Mouse (Mus musculus): ENCODE measurements around the gene Fgfr3. TPM values are rescaled to one million over a fixed set of nuclear protein-coding genes. Genes with fewer than 3 reads are reported as not detected.

The Fgfr3 gene
- polyA plus RNA-seq, 1 experiment from 2014 or later, result 23.1 TPM

DNA sequence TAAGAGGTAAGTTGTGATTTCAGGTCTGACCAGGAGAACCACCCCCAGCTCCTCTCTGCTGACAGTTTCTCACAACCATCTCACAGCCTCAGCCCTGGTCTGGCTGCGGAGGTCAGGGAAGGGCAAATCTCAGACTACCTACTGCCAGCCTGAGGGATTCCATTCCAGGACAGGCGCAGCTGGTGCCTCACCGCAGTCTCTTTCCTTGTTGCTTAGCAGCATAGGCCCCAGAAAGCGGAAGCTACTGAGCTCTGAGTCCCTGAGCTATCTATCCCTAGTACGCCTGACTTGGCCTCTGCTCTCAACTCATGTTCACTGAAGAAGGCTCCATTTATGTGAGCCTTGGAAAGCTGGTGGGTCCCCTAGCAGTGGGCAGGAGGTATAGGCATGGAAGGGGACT lies 3.0 kb upstream of the Fgfr3 start:
- Histone ChIP-seq H3K27ac (replicated peaks; ENCODE audit: low read depth, low read length) (no peak overlapping the region), H3K36me3 (ENCODE audit: control insufficient read depth, insufficient read depth, low read length) (no peaks in the 10 kb centered on the region), H3K9me3 (ENCODE audit: control insufficient read depth, low read length) (no peaks in the 10 kb centered on the region), H3K4me3 (ENCODE audit: low read depth, low read length) (no peak overlapping the region), H3K27me3 (replicated peaks; ENCODE audit: control insufficient read depth, insufficient read depth, low read length) (peaks cover 11% of the 10 kb centered on the region; the same call in 1 of the 2 replicates), H3K4me1 (ENCODE audit: control insufficient read depth, insufficient read depth, low read length) (peaks cover 3% of the 10 kb centered on the region; the same call in 1 of the 2 replicates), H3K4me2 (ENCODE audit: low read depth, low read length) (no peak overlapping the region), H3K9ac (ENCODE audit: low read depth, low read length) (no peak overlapping the region)
- no peak for ATAC-seq (ENCODE audit: low read depth)
- 62% methylated on average over 5 of the region's 5 CpGs for WGBS
- DNase-seq (ENCODE audit: low spot score), result no peak

DNA sequence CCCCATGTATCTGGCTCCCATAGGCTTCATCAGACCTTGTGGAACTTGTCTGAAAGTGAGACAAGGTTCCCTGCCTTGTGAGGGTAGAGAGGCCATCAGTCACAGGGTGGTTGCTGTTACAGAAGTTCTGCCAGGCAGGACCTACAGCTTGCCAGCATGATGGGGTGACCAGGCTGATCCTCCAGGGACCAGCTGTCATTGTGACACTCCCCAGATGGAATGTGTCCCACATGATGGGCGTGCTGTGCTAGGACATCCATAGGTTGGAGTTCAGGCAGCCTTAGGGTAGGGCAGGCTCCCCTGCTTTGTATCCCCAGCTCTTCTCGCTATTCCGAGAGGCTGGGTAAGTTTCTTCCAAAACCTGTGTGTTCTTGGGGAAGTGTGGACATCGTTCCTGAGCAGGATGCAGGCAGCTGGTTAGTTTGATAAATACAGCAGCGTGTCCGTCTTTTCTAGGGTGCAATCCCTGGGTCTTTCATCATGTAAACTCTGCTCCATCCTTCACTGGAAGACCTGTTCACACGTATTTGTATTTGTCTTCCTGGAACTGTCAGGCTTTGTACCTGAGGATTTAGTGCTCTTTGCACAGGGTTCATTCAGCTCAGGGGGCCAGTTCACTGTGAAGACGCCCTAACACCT lies 503 bp upstream of the Fgfr3 start:
- Histone ChIP-seq H3K9ac (ENCODE audit: low read depth, low read length) (no peak overlapping the region; the same call in 1 of the 2 replicates), H3K36me3 (ENCODE audit: control insufficient read depth, insufficient read depth, low read length) (no peaks in the 10 kb centered on the region), H3K27ac (replicated peaks; ENCODE audit: low read depth, low read length) (0 out of 2 replicates have a peak overlapping the region, but pooled peaks have one; percentile 15), H3K4me3 (ENCODE audit: low read depth, low read length) (peak overlapping the region; percentile 79), H3K9me3 (ENCODE audit: control insufficient read depth, low read length) (no peaks in the 10 kb centered on the region), H3K27me3 (replicated peaks; ENCODE audit: control insufficient read depth, insufficient read depth, low read length) (peaks cover 28% of the 10 kb centered on the region), H3K4me2 (ENCODE audit: low read depth, low read length) (peak overlapping the region; percentile 97), H3K4me1 (ENCODE audit: control insufficient read depth, insufficient read depth, low read length) (peaks cover 3% of the 10 kb centered on the region; the same call in 1 of the 2 replicates)
- DNase-seq (ENCODE audit: low spot score), result no peak
- no peak for ATAC-seq (ENCODE audit: low read depth)
- WGBS, result 12% methylated on average over 8 of the region's 8 CpGs

DNA sequence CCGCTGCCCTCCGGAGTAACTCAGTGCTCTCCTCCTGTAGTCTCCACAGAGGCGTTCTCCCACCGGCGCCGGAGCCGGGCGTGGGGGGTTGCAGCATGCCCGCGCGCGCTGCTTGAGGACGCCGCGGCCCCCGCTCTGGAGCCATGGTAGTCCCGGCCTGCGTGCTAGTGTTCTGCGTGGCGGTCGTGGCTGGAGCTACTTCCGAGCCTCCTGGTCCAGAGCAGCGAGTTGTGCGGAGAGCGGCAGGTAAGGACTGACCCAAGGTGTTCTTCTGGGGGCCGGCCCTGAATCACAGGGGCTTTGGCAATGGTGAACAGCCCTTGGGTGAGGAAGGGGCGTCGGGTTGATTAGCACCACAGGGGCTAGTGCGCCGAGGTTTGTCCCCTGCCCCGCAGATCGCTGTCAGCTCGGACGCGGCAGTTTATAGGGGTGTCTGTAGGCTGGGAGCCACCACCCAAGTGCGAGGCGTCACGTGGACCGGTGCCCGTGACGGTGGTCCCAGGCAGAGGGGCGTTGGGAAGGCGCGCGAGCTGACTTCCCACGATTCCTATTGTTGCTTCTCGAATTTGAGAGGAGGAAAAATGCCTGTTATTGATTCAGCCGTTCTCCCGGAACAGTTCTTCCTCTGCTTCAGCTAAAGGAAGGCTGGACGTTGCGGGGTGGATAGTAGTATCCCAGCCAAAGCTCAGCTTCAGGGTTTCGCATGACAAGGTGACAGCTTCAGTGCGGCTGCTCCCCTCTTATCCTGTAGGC lies 968 bp downstream of the Fgfr3 start:
- under 1% methylated on average over 38 of the region's 53 CpGs for WGBS
- ATAC-seq (ENCODE audit: low read depth) (no peak; the same call in 1 of the 2 replicates), DNase-seq (ENCODE audit: low spot score) (no peak)
- peaks cover 28% of the 10 kb centered on the region for H3K27me3 ChIP-seq (replicated peaks; ENCODE audit: control insufficient read depth, insufficient read depth, low read length)
- no peaks in the 10 kb centered on the region for H3K9me3 ChIP-seq (ENCODE audit: control insufficient read depth, low read length)
- no peaks in the 10 kb centered on the region for H3K4me1 ChIP-seq (ENCODE audit: control insufficient read depth, insufficient read depth, low read length)
- peak overlapping the region; percentile 72 for H3K27ac ChIP-seq (replicated peaks; ENCODE audit: low read depth, low read length)
- H3K9ac ChIP-seq (ENCODE audit: low read depth, low read length), result peak overlapping the region; percentile 83
- no peaks in the 10 kb centered on the region for H3K36me3 ChIP-seq (ENCODE audit: control insufficient read depth, insufficient read depth, low read length)
- peak overlapping the region; percentile 79 for H3K4me3 ChIP-seq (ENCODE audit: low read depth, low read length)
- H3K4me2 ChIP-seq (ENCODE audit: low read depth, low read length), result peak overlapping the region; percentile 97

DNA sequence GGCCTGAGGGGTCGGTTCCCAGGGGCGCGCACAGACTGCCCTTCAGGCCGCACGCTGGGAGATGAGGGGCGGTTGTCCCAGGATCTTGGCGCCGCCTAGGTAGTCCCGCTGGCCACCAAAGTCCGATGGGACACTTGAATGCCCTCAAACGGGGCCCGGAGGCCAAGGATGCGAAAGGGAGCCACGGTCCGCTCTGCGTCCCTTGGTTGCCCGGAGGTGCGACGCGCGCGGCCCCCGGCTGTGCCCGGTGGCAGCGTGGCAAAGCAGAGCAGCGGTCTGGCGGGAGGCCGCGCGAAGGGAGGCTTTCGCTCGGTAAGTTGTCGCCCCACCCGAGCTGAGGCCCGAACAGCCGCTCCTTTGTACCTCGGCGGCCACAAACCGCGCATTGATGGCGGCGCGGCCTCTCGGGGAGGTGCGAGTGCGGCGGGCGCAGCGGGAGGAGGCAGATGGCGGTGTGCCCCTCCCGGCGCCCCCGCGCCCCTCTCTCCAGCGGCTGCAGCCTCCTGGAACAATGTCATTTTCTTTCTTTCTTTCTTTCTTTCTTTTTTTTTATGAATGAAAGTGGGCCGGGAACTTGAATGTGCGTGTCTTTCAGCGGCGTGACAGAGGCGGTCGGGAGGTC lies 1.7 kb downstream of the Fgfr3 start:
- under 1% methylated on average over 37 of the region's 61 CpGs for WGBS

DNA sequence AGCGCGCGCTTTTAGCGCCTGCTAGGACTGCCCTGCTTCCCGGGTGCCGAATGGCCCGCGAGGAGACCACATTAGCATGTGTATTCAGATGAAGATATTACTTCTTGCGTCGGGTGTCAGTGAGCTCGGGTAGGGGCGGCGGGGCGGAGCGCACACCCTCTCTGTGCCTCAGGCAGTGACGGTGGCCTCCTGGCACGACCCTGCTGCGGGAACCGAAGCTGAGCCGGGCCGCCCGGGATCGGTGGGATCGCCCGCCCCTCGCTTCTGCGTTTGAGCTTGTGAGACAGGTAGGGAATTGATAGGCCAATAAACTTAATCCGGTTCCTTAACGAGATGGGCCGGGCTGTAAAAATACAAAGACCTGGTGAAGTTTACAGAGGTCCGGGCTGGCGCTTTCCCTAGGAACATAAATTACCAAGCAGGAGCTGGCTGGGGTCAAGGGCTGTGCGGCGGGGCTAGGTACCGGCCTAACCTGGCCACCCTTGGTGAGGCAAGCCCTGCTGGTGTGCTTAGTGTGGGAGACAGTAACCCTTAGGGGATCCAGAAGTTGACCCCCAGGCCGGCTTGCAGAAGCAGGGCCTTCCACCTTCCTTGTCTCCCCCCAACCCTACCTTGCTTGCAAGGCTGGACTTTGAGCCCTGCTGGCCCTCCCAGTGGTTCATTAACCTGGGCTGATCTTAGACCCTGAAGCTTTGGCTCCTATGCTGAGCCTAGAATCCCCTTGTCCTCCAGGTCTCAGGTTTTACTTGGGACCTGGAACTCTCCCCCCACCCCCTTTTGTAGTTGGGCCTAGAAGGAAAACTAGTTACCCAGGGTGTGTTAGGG lies 2.4 kb downstream of the Fgfr3 start:
- 5% methylated on average over 35 of the region's 36 CpGs for WGBS
- Histone ChIP-seq H3K4me2 (ENCODE audit: low read depth, low read length) (peak overlapping the region; percentile 97), H3K9ac (ENCODE audit: low read depth, low read length) (peak overlapping the region; percentile 83), H3K9me3 (ENCODE audit: control insufficient read depth, low read length) (no peaks in the 10 kb centered on the region), H3K27me3 (replicated peaks; ENCODE audit: control insufficient read depth, insufficient read depth, low read length) (peaks cover 28% of the 10 kb centered on the region), H3K4me3 (ENCODE audit: low read depth, low read length) (peak overlapping the region; percentile 79), H3K27ac (replicated peaks; ENCODE audit: low read depth, low read length) (no peak overlapping the region), H3K4me1 (ENCODE audit: control insufficient read depth, insufficient read depth, low read length) (no peaks in the 10 kb centered on the region), H3K36me3 (ENCODE audit: control insufficient read depth, insufficient read depth, low read length) (peaks cover 9% of the 10 kb centered on the region; the same call in 1 of the 2 replicates)
- no peak for ATAC-seq (ENCODE audit: low read depth)
- no peak for DNase-seq (ENCODE audit: low spot score)

More for the DNA sequence above, 1.7 kb downstream of the Fgfr3 start:
- Histone ChIP-seq H3K9me3 (ENCODE audit: control insufficient read depth, low read length) (no peaks in the 10 kb centered on the region), H3K27me3 (replicated peaks; ENCODE audit: control insufficient read depth, insufficient read depth, low read length) (peaks cover 28% of the 10 kb centered on the region), H3K36me3 (ENCODE audit: control insufficient read depth, insufficient read depth, low read length) (0 out of 2 replicates have a peak, but pooled peaks cover 2% of the 10 kb centered on the region), H3K27ac (replicated peaks; ENCODE audit: low read depth, low read length) (no peak overlapping the region; the same call in 1 of the 2 replicates), H3K4me2 (ENCODE audit: low read depth, low read length) (peak overlapping the region; percentile 97), H3K4me3 (ENCODE audit: low read depth, low read length) (peak overlapping the region; percentile 79), H3K4me1 (ENCODE audit: control insufficient read depth, insufficient read depth, low read length) (no peaks in the 10 kb centered on the region), H3K9ac (ENCODE audit: low read depth, low read length) (peak overlapping the region; percentile 83)
- DNase-seq (ENCODE audit: low spot score) (no peak), ATAC-seq (ENCODE audit: low read depth) (no peak)

DNA sequence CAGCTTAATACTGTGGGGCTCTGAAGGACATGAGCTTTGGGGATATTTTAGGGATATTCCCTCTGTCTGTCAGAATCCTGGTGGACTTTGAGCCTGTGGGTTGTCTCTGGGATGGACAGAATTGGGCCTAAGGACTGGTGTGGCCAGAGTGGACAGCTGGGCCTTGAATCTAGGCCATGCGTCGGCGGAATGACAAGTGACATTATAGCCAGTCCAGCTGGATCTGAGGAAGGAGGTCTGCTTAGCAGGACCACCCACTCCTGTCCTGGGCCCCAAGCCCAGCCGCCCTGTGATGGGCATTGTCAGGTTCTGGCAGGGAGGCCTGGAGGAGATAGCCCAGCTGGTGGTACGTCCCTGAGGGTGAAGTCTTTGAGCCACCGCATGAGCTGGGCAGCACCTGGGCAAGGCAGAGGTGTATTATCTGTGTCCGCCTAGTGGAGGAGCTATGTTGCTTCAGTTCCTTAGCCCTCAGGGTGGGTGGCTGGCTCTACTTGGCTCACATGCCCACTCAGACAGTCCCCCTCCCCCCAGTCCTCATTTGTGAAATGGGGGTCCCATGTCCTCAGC lies 4.7 kb downstream of the Fgfr3 start:
- H3K9ac ChIP-seq (ENCODE audit: low read depth, low read length), result no peak overlapping the region
- WGBS, result 77% methylated on average over 4 of the region's 7 CpGs
- H3K27ac ChIP-seq (replicated peaks; ENCODE audit: low read depth, low read length), result no peak overlapping the region
- 0 out of 2 replicates have a peak overlapping the region, but pooled peaks have one; percentile 2 for H3K4me2 ChIP-seq (ENCODE audit: low read depth, low read length)
- peaks cover 27% of the 10 kb centered on the region; the same call in 1 of the 2 replicates for H3K36me3 ChIP-seq (ENCODE audit: control insufficient read depth, insufficient read depth, low read length)
- peaks cover 28% of the 10 kb centered on the region for H3K27me3 ChIP-seq (replicated peaks; ENCODE audit: control insufficient read depth, insufficient read depth, low read length)
- H3K4me1 ChIP-seq (ENCODE audit: control insufficient read depth, insufficient read depth, low read length), result no peaks in the 10 kb centered on the region
- no peaks in the 10 kb centered on the region for H3K9me3 ChIP-seq (ENCODE audit: control insufficient read depth, low read length)
- no peak for ATAC-seq (ENCODE audit: low read depth)
- no peak overlapping the region for H3K4me3 ChIP-seq (ENCODE audit: low read depth, low read length)
- no peak for DNase-seq (ENCODE audit: low spot score)

DNA sequence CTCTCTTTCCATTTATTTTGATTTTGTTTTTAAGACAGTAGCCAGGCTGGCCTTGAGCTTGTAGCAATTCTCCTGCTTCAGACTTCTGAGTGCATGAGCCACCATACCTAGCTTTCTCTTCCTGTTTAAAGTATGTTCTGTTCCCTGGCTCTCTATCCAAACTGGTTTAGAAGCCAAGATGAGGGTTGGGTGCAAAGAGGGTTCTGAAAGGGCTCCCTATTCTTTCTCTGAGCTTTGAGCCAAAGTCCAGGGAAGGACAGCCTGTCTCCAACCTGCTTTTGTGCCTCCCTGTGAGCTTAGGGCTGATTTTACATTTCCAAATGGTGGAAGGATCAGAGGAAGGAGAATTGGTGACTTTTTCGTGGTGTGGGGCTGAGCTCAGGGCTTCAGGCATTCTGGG lies 5.4 kb downstream of the Fgfr3 start:
- peaks cover 34% of the 10 kb centered on the region; the same call in 1 of the 2 replicates for H3K36me3 ChIP-seq (ENCODE audit: control insufficient read depth, insufficient read depth, low read length)
- no peak overlapping the region for H3K9ac ChIP-seq (ENCODE audit: low read depth, low read length)
- H3K27me3 ChIP-seq (replicated peaks; ENCODE audit: control insufficient read depth, insufficient read depth, low read length), result peaks cover 28% of the 10 kb centered on the region
- WGBS, result 68% methylated on average over 1 of the region's 1 CpGs
- H3K4me1 ChIP-seq (ENCODE audit: control insufficient read depth, insufficient read depth, low read length), result no peaks in the 10 kb centered on the region
- H3K4me3 ChIP-seq (ENCODE audit: low read depth, low read length), result no peak overlapping the region
- H3K4me2 ChIP-seq (ENCODE audit: low read depth, low read length), result no peak overlapping the region
- DNase-seq (ENCODE audit: low spot score) (no peak), ATAC-seq (ENCODE audit: low read depth) (no peak)
- H3K9me3 ChIP-seq (ENCODE audit: control insufficient read depth, low read length), result no peaks in the 10 kb centered on the region
- H3K27ac ChIP-seq (replicated peaks; ENCODE audit: low read depth, low read length), result no peak overlapping the region

Measured in embryonic facial prominence, embryonic 14.5 days (tissue).